8 mouse cellular contexts compared by ENCODE assay signal in the genomic region with DNA sequence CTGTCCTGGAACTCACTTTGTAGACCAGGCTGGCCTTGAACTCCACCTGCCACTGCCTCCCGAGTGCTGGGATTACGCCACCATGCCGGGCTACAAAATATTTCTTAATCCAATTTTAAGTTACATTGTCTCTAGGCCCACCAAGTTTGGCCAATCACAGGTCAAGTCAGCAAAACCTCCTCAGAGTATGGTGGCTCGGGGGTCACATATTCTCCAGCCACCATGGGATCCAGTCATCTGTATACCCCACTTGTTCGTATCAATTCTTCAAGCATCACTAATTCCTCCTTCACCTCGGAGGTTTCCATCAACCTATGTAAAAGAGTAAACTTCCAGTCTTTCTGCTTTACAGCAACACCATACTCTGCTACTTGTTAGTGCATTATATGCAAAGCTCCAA. TPM values are rescaled to one million over a fixed set of nuclear protein-coding genes. Genes with fewer than 3 reads are reported as not detected.
DNase-seq lines count a peak whose midpoint lies in the region; ATAC-seq and TF ChIP-seq lines count a peak whose summit lies in the region.

No protein-coding gene starts in this region.

- H3K27me3 ChIP-seq in heart, embryonic 10.5 days (ENCODE audit: insufficient read depth, poor library complexity, severe bottlenecking), result no peaks in the 10 kb centered on the region
- no peaks in the 10 kb centered on the region for H3K27me3 ChIP-seq in midbrain, embryonic 10.5 days (ENCODE audit: low read depth, poor library complexity, severe bottlenecking)
- no peaks in the 10 kb centered on the region for H3K27me3 ChIP-seq in midbrain, postnatal 0 days (ENCODE audit: insufficient read depth, low read length)
- no peaks in the 10 kb centered on the region; the same call in 1 of the 2 replicates for H3K27me3 ChIP-seq in limb, embryonic 12.5 days
- no peaks in the 10 kb centered on the region for H3K27me3 ChIP-seq in neural tube, embryonic 15.5 days (replicated peaks)

- no peaks in the 10 kb centered on the region for H3K9me3 ChIP-seq in heart, embryonic 10.5 days
- H3K9me3 ChIP-seq in midbrain, embryonic 10.5 days (replicated peaks), result no peaks in the 10 kb centered on the region
- no peaks in the 10 kb centered on the region for H3K9me3 ChIP-seq in midbrain, postnatal 0 days (ENCODE audit: low read length)
- H3K9me3 ChIP-seq in limb, embryonic 12.5 days, result no peaks in the 10 kb centered on the region
- H3K9me3 ChIP-seq in neural tube, embryonic 15.5 days (replicated peaks), result no peaks in the 10 kb centered on the region

- no peak for ATAC-seq in midbrain, postnatal 0 days (ENCODE audit: low FRiP score)
- ATAC-seq in limb, embryonic 12.5 days (ENCODE audit: insufficient number of reproducible peaks, insufficient read depth, low FRiP score, low TSS enrichment, low read depth), result no peak
- ATAC-seq in neural tube, embryonic 15.5 days (ENCODE audit: low FRiP score), result no peak

- H3K27ac ChIP-seq in heart, embryonic 10.5 days, result no peak overlapping the region
- no peak overlapping the region for H3K27ac ChIP-seq in midbrain, embryonic 10.5 days (replicated peaks)
- no peak overlapping the region for H3K27ac ChIP-seq in midbrain, postnatal 0 days (ENCODE audit: low read depth, low read length)
- H3K27ac ChIP-seq in limb, embryonic 12.5 days, result no peak overlapping the region
- no peak overlapping the region for H3K27ac ChIP-seq in neural tube, embryonic 15.5 days (replicated peaks)

- WGBS in heart, embryonic 10.5 days, result 93% methylated on average over 6 of the region's 6 CpGs
- WGBS in midbrain, embryonic 10.5 days, result 96% methylated on average over 6 of the region's 6 CpGs
- 91% methylated on average over 6 of the region's 6 CpGs for WGBS in midbrain, postnatal 0 days
- 95% methylated on average over 6 of the region's 6 CpGs for WGBS in limb, embryonic 12.5 days
- WGBS in neural tube, embryonic 15.5 days, result 93% methylated on average over 6 of the region's 6 CpGs

- DNase-seq in heart, embryonic 10.5 days (ENCODE audit: low spot score), result peak; percentile 41
- DNase-seq in heart, adult 9 months (ENCODE audit: low spot score in 2 of 2), result no peak
- peak; percentile 5 for DNase-seq in midbrain, embryonic 10.5 days (ENCODE audit: low spot score)
- no peak for DNase-seq in midbrain, postnatal 0 days (ENCODE audit: low spot score)
- DNase-seq in ovary, postnatal 14 days (ENCODE audit: low spot score), result no peak
- no peak for DNase-seq in thymus, postnatal 25 days

- peaks cover 15% of the 10 kb centered on the region for H3K36me3 ChIP-seq in heart, embryonic 10.5 days
- H3K36me3 ChIP-seq in midbrain, embryonic 10.5 days, result peaks cover 18% of the 10 kb centered on the region
- 0 out of 2 replicates have a peak, but pooled peaks cover 6% of the 10 kb centered on the region for H3K36me3 ChIP-seq in midbrain, postnatal 0 days (ENCODE audit: insufficient read depth, low read length)
- peaks cover 13% of the 10 kb centered on the region for H3K36me3 ChIP-seq in limb, embryonic 12.5 days
- H3K36me3 ChIP-seq in neural tube, embryonic 15.5 days, result no peaks in the 10 kb centered on the region; the same call in 1 of the 2 replicates

- no peak overlapping the region for H3K4me2 ChIP-seq in midbrain, postnatal 0 days (ENCODE audit: low read depth, low read length, poor library complexity, severe bottlenecking)
- H3K4me2 ChIP-seq in limb, embryonic 12.5 days, result peak overlapping the region; percentile 56
- H3K4me2 ChIP-seq in neural tube, embryonic 15.5 days, result peak overlapping the region; percentile 68; the same call in 1 of the 2 replicates

- peak overlapping the region; percentile 86; the same call in 1 of the 2 replicates for H3K4me3 ChIP-seq in heart, embryonic 10.5 days
- peak overlapping the region; percentile 94 for H3K4me3 ChIP-seq in midbrain, embryonic 10.5 days
- H3K4me3 ChIP-seq in midbrain, postnatal 0 days (ENCODE audit: low read depth, low read length), result no peak overlapping the region
- no peak overlapping the region for H3K4me3 ChIP-seq in limb, embryonic 12.5 days (replicated peaks)
- peak overlapping the region; percentile 76; the same call in 1 of the 2 replicates for H3K4me3 ChIP-seq in neural tube, embryonic 15.5 days (replicated peaks)

- H3K4me1 ChIP-seq in heart, embryonic 10.5 days, result peaks cover 12% of the 10 kb centered on the region; the same call in 1 of the 2 replicates
- peaks cover 9% of the 10 kb centered on the region for H3K4me1 ChIP-seq in midbrain, embryonic 10.5 days
- H3K4me1 ChIP-seq in midbrain, postnatal 0 days (ENCODE audit: insufficient read depth, low read length), result peaks cover 2% of the 10 kb centered on the region; the same call in 1 of the 2 replicates
- H3K4me1 ChIP-seq in limb, embryonic 12.5 days (replicated peaks), result peaks cover 8% of the 10 kb centered on the region; the same call in 1 of the 2 replicates
- peaks cover 23% of the 10 kb centered on the region for H3K4me1 ChIP-seq in neural tube, embryonic 15.5 days

- TF ChIP-seq CTCF in midbrain, postnatal 0 days (IDR thresholded peaks at IDR 0.05), result no peak

- H3K9ac ChIP-seq in midbrain, postnatal 0 days (replicated peaks; ENCODE audit: low read length, poor library complexity, severe bottlenecking), result no peak overlapping the region
- no peak overlapping the region for H3K9ac ChIP-seq in limb, embryonic 12.5 days (replicated peaks)
- H3K9ac ChIP-seq in neural tube, embryonic 15.5 days (replicated peaks), result no peak overlapping the region

RNA-seq across cellular contexts. Expression of gene Arl14ep, which starts 1.4 kb away (rescaled TPM):
- polyA plus RNA-seq in heart, embryonic 10.5 days (2016; fragmentation: Nextera tagmentation; extraction: Ambion mirVana), result 27.9 and 33.0 TPM in 2 replicates
- 47.9 and 55.6 TPM in 2 replicates for polyA plus RNA-seq in midbrain, embryonic 10.5 days (2016; fragmentation: Nextera tagmentation; extraction: Ambion mirVana)
- total RNA-seq in midbrain, postnatal 0 days (2014; rRNA removed), result 27.8 and 40.6 TPM in 2 replicates
- polyA plus RNA-seq in midbrain, postnatal 0 days (2015; fragmentation: Nextera tagmentation; extraction: Ambion mirVana), result 26.5 and 26.9 TPM in 2 replicates
- polyA plus RNA-seq in limb, embryonic 12.5 days (2016; fragmentation: Nextera tagmentation; extraction: Ambion mirVana), result 65.3 and 66.8 TPM in 2 replicates
- polyA plus RNA-seq in neural tube, embryonic 15.5 days (2015; fragmentation: Nextera tagmentation; extraction: Ambion mirVana), result 29.9 and 34.8 TPM in 2 replicates

Comparison
In these comparisons a context has a peak if more than half of its experiments do, and no peak if none do; other contexts are left out.
1. DNase-seq: peak in heart, embryonic 10.5 days (single experiment) and midbrain, embryonic 10.5 days (single experiment); none in heart, adult 9 months (0 of 2), midbrain, postnatal 0 days (single experiment), ovary, postnatal 14 days (single experiment) and thymus, postnatal 25 days (single experiment).
2. H3K4me3 ChIP-seq: peak in heart, embryonic 10.5 days (single experiment), midbrain, embryonic 10.5 days (single experiment) and neural tube, embryonic 15.5 days (single experiment); none in midbrain, postnatal 0 days (single experiment) and limb, embryonic 12.5 days (single experiment).